Mouse (Mus musculus) left cerebral cortex, adult 18-20 months (tissue): ENCODE results near the gene Slc4a1. TPM values are rescaled to one million over a fixed set of nuclear protein-coding genes. Genes with fewer than 3 reads are reported as not detected.

Experiments used
- DNase-seq, 2 experiments: peaks; one replicate each; pipeline ENCODE4 v3.0.0; 2021 to 2022; ENCODE audit warnings: low spot score in 2 of 2, mixed read lengths in 1 of 2
- total RNA-seq, 2 experiments: library from RNA; stranded (reverse); gene quantifications; 2 replicates each; pipeline ENCODE4 v1.2.3; 2021

The Slc4a1 gene
- total RNA-seq, 2 experiments from 2014 or later: 0.09 to 0.19 TPM

DNA sequence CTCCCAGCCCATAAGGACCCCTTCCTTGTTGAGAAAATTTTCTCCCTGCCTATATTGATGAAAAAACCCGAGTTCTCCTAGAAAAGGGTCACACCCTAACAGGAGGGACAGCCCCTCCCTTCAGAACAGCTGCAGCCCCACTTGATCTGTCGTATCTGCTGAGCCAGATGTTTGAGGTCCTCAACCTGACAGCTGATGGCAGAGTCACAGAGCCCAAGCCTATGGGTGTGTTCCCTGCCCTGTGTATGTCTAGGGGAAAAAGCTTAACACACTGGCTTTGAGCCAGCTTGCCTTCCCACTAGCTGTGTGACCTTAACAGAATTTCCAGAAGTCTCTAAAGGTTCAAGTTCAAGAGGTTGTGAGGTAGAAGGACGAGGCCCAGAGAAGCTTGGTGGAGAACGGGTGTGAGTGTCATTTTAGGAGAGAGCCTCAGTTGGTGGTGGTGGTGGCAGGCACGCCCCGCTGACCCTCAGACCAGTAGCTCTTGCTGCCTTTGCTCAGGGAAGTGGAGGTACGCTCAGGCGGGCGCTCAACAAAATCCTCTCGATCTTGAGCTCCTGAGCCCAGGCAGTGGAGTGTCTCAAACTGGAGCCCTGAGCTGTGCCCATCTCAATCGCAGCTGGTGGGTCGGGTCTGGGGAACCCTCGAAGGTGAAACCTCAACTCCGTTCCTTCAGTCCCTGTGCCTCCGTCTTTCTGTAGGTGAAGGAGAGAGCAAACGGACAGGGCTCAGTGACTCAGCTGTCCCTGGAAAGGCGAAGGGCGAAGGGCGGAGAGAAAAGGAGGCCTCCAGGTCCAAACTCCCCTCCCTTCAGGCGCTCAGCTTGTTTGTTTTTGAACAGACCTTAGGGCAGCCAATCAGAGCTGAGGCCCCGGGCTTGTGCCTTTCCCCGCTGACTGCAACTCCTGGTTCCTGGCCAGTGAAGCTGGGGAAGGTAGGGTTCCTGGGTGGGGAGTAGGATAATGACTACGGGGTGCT is 9.5 kb upstream of the Slc4a1 start:
- DNase-seq: no peak

DNA sequence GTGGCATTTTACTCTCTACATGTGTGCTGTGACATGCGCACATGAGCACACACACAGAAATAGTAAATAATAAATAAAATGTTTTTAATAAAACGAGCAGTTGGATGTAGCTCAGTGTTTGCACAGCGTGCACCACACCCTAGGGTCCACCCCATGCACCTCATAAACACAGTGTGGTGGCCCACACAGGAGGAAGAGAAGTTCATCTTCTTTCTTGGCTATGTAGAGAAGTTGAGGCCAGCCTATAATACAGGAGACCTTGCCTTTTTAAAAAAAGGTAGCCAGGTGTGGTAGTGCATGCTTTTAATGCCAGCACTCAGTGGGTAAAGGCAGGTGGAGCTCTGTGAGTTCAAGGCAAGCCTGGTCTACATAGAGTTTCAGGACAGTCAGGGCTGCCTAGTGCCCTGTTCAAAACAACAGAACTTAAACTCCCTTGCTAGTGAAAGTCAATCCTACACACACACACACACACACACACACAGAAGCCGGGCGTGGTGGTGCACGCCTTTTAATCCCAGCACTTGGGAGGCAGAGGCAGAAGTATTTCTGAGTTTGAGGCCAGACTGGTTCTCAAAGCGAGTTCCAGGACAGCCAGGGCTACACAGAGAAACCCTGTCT is 8.2 kb upstream of the Slc4a1 start:
- DNase-seq: no peak

DNA sequence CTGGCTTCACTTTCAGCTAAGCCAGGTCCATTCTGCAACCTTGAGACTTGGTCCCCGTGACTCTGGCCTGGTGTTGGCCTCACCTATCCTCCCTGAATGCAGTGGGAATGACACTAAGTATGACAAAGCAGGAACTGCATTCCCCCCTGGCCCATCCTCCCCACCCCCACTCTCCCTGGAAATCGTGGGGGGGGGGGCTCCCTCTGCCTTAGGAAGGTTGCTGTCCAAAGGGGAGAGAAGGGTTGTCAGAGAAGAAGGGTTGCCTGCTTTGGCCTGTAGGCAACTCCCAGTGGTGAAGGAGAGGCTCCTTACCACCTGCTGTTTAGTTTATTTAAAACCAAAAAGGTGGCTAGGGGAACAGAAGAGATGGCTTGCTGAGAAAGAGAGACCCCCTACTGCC is 7.6 kb upstream of the Slc4a1 start:
- DNase-seq: no peak

DNA sequence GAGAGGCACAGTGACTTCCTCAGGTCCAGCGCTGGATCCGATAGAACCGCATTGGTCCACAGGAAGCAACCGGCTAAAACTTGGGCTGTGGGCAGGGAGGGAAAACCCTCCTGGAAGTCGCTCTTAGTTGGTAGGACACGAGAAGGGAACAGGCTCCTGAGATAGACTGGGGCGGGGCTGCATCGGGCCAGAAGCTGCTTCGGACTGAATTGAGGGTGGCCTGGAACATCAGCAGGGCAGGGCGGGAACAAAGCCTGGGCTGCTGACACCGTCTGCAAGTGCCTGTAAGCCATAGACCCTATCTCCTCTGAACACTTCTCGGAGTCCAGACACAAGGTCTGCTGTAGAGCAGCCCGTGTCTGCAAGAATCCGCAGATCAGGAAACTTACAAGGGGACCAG is 6.9 kb upstream of the Slc4a1 start:
- no peak for DNase-seq

DNA sequence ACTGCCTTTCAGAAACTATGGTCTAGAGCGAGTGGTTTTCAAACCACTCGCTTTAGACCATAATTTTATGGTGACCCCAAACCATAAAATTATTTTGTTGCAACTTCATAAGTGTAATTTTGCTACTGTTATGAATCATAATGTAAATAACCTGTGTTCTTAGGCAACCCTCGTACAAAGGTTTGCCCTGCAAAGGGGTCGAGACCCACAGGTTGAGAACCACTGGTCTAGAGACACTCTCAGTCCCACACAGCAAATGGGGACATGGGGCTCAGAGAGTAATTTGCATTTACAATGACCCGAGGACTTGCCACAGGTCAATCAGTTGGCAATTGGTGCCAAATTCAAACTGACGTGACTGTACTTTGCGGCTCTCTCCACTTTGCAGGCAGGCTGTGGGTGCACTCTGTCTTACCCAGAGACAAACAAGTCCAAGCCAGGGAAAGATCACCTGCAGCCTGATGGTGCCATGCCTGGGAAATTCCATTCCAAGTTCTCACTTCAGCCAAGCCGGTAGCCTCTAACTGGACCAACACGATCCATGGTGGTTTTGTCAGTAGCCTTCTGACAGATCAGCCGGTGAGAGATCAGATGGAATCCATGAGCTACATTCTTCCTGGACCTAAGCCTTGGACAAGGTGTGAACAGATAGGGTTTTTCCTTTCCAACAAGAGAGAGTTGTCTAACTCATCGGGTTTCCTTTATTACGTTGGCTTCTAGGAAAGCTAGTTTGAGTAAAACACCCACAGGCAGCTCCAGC is 6.1 kb upstream of the Slc4a1 start:
- no peak for DNase-seq

DNA sequence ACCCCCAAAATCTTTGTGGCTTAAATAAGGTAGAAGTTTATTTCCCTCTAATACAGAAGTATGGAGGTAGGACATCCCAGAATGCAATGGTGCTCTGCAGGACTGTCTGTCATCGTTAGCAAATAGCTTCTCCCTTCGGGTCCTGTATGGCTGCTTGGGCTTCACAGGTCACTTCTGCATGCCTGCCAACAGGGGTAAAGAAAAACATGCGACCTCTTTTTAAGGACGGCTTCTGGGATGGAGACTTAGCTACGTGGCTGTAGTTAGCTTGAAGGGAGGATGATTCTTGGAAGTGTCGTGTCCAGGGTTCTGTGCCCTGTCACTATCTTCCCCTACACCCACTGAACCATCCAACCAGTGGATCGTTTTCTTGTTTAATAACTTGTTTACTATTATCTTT is 4.3 kb upstream of the Slc4a1 start:
- DNase-seq: no peak

DNA sequence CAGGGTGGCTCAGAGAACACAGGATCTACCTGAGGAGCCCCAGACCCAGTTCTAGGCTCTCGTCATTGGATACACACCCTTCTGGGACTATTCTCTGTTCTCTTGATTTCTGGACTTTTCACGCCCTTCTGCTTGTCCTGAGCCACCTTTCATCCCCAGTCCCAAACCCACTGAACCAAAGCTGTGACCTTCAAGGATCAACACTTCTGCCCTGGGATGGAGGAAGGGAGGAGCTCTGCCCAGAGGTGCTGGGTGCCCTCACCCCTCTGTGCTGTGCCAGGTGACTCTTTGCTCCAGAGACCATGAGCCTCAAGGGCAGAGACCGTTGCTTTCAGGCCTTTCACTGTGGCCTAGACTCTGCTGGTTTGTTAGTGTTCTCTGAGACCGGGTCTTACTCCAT is 3.3 kb upstream of the Slc4a1 start:
- no peak for DNase-seq

DNA sequence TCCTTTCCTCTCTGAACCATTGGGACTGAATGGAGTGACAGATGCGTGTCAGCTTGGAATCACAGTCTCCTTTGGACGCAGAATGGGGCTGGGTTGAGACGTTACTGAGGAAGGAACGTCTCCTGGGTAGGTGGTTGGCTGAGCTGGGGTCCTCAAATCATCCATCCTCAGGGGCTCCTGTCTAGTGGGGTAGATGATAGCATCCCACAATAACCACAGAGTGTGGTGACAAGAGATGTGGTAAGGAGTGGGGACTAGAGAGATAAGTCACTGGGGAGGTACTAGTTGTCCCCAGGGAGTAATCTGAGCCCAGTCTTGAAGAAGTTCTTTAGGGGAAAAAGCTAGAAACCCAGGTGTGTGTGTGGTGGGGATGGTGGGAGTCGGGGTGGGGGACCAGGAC is 2.3 kb upstream of the Slc4a1 start:
- DNase-seq: no peak

DNA sequence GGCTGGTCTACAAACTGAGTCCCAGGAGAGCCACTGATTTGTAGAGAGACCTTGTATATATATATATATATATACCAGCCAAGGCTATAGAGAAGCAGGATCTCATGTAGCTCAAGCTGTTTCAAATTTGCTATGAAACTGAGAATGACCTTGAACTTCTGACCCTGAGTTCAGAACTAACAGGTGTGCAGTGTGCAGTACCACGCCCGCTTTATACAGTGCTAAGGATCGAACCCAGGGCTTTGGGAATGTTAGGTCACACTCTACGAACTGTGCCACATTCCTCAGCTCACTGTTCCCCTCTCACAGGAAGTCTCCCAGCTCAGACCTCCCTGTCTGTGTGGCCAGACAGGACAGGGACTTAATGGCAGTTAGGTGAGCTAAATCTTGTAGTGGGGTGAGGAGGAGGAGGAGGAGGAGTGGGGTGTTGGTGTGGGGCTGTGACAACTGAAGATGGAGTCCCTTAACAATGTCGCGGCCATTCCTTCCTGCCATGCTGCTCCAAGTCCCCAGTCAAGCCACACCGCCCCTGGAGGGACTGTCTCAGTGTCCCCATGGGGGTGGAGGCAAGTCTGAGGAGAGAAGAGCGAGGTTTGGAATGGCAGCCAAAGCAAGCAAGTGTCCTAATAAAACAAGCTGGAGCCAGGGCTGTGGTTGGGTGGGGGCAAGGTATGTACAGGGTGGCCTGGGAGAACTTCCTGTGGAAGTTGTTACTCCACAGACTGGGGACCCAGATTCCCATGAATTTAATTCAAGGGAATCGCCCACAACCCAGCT is 1.7 kb upstream of the Slc4a1 start:
- no peak for DNase-seq

DNA sequence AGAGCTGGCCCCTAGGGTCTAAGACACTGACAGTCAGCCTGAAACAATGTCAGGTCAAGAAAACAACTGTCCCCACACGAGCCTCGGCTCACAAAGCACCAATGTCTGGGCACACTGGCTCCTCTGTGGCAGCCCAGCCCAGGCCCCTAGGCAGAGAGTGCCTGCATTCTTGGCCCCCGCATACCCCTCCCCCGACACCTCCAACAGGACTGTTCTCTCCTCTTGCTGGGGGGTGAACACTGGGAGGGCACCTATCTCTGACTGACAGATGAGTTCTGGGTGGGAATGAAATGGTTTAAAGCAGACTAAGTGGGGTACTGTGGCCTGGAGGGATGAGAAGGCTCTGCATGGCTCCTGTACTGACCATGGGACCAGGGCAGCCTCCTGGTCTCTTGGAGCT is 304 bp downstream of the Slc4a1 start:
- no peak for DNase-seq

DNA sequence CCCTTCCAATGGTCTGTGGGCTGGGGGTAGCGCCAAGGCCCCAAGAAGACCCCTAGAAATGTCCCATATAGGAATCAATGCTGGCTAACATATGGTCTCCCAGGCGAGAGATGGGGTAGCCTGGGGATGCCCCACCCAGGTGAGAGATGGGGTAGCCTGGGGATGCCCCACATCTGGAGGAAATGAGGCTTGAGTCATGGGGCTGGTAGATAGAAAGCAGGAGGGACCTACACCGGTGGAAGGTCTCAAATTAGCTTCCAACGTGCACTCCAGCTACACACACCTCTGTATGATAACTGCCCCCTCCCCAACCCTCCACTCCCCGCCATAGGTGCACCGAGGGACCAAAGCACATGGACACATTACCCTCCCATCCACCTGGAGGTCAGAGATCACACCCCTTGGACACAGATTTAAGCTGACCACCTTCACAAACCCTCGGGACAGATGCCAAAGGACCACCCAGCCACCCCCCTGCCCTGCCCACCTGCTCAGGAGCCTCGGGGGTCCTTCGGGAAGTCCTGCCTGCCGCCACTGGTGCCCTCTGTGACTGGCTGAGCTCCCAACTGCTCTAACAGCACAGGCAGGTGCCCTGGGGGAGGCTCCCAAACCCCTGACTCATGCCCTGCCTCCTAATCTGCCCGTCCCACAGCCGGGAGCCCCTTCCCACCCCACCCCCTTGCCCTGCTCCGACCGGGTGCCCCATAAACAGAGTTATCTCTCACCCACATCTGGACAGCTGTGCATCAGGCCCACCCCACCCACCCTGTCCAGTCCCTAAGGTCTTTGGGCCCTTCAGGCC is 1.2 kb downstream of the Slc4a1 start:
- no peak for DNase-seq

DNA sequence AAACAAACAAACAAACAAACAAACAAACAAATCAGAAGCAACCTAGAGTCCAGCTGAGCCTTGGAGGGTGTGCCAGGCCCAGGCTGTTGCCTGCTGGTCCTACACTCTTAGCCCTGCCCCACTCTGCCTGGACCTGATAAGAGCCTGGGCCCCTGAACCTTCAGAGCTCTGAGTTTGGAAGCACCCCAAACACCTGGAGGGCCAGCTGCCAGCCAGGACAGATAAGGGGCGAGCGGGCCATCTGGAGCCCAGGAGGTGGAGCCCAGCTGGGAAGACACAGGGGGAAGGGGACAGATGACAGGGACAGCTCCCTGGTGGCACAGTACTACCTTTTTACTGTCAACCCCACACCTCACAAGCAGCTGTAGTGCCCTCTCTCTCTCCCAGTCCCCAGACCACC is 2.4 kb downstream of the Slc4a1 start:
- DNase-seq: no peak

DNA sequence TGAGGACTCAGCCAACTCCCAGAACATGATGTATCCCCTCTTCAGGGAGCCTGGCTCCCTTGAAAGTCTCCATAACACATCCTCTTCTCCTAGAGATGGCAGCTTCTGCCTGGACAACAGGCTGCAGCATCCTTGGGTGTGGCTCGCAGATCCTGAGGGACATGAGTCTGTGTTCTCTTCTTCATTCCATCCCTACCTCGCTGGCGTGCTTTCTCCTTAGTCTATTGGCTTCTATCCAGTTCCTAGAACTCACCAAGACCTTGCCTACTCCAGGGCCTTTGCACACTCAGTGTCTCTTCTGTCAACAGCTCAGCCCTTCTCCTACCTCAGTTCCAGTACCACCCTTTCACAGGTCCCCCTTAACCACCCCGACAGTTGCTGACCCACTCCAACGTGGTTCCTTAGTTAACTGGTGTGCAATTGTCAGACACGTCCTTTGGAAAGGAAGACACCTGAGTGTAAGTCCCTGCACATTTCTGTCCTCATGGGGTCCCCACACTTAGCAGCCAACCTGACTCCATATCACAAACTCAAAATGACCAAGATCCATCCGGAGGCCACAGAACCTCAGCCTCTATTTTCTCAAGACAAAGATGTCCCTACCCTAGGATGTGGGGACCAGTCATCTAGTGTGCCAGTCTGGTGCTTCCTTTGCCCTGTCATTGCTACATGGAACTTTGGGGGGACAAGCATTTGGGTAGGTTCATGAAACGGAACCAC is 4.1 kb downstream of the Slc4a1 start:
- DNase-seq: no peak

DNA sequence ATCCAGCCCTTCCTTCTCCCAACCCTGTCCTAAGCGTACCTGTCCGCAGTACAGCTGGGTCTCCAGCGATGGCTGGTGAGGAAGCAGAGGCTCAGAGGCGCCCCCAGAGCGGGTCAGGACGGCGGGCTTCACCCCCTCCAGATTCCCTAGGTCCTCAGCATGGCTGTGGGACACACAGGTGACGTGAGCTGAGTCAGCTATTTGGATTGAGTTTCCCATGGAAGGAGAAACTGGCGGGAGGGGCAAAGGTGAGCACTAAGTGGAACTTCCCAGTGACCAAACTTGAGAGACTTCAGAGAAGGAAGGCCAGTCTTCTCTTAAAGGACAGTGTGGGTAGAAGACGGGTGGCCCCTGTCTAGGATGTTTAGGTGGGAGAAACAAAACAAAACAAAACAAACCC is 7.6 kb downstream of the Slc4a1 start:
- no peak for DNase-seq

DNA sequence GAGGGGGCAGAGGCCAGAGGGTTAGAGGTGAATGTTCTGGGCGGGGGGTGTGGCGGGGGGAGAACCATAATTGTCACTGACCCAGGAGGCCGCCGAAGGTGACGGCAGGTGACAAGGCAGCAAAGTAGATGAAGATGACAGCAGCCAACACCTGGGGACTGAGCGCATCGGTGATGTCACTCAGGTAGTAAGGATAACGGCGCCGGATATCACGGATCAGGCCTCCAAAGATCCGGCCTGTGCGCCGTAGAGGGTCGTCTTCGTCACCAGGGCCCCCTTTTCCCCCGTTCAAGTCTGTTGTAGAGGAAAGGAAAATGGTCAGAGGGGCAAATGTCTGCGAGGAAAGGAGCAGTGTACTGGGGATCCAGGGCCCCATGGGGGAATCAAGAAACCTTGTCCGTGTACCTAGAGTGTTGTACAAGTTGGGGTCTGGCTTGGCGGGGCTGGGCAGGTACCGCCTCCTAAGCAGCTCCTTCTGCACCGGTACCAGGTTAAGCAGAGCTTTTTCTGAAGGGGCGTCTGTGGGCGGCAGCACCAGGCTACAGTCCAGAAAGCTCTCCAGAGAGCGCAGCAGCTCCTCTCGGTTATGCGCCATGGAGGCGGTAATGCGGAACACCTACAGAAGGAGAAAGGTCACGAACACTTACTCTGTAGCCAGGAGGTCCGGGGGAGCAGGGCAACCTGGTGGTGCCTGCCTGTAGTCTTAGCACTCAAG is 9.2 kb downstream of the Slc4a1 start:
- DNase-seq: peak; percentile 18 to 29

DNA sequence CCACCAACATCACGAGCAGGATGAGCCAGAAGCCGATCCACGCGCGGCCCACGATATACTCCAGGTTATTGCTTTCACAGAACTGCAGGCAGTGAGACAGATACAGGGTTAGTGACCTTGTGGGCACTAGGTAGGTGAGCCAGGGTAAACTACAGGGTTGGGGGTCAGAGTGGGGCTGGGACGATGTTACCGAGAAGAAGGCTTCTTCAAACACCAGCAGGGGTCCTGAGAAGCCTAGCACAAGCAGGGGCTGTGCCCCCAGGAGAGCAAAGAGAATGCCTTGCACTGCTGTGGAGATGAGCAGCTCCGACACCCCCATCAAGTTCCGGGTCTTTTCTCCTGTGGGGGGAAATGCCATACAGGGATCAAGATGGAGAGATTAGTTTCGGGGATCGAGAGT is 9.8 kb downstream of the Slc4a1 start:
- no peak for DNase-seq

DNA sequence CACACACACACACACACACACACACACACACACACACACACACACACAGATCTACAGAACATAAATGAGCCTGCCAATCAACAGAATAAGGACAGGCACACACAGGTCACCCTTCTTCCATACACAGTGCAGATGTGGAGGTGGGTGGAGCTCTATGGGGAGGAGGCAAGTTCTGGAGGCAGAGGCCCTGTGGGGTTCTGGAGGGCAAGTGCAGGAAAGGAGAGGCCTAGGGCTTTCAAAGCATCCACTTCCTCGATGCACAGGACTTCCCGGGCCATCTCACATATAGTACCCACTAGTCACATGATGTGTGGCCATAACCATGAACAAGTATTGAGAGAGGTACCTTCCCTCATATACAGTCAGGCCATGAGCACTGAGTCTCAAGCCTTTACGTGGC is 10.5 kb downstream of the Slc4a1 start:
- no peak for DNase-seq

DNA sequence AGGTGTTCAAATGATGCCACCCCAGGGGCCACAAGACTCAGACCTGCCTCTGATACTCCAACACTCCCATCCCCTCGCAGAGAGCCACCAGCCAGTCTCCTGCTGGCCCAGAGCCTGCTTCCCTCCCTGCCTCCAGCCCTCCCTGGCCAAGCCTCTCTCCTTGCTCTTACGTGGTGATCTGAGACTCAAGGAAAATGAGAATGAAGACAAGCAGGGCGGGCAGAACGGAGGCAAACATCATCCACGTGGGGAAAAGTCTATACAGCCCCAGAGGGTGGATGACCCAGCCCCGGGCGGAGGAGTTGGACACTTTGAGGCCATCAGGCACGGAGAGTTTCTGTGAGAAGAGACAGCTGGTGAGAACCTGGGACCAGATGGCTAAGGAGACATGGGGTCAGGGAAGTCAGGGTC is 13.0 kb downstream of the Slc4a1 start:
- no peak for DNase-seq

DNA sequence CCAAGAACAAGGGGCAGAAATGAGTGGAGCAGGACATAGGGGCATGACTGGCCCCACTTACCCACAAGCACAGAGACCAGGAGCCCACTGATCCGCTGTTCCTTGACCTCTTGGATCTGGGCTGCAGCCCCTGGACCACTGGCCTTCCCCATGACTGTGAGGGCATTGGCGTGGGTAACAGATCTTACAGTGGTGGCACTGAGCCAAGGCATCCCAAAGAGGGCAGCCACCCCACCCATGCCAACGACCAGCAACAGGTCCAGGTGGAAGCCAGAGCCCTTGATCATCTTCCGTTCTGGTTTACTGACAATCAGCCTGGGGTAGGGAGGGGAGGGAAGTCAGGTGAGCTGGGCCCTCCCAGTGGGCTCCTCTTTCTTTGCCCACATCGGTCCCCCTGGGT is 13.6 kb downstream of the Slc4a1 start:
- no peak for DNase-seq
